Mouse (Mus musculus) urinary bladder, postnatal 14 days (tissue): ENCODE results near the gene Trit1.

ENCODE experiments used
- DNase-seq: peaks from one replicate; pipeline ENCODE4 v3.0.0; 2021; ENCODE audit warnings: low spot score

The Trit1 gene

DNA sequence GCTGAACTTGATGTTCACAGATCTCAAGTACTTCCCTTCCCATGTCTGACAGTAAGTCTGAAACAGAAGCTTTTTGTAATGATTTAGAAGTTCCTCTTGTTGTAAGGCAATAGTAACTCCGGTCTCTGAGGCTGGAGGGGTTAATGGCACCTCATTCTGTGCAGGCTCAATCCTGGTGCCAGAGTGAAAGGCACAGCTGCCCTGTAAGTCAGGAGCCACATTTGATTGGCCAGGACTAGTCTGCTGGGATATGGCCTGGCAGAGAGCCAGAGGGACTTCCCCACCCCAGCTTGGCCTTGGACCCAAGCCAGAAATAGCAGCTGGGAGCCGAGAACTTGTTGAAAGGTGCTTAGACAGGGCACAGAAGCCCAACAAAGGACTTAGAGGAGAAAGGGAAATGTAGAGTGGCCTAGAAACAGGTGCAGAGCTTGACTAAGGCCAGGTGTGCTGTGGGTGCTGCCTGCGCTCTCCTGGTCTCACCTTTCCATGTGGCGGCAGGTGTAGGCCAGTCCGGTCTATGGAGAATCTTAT is 34.3 kb downstream of the Trit1 start:
- DNase-seq = peak; percentile 88

- no peak for DNase-seq
Observed at GRCm38 (mm10) chr4:123053179-123053578, 36.8 kb downstream of the Trit1 start.

DNA sequence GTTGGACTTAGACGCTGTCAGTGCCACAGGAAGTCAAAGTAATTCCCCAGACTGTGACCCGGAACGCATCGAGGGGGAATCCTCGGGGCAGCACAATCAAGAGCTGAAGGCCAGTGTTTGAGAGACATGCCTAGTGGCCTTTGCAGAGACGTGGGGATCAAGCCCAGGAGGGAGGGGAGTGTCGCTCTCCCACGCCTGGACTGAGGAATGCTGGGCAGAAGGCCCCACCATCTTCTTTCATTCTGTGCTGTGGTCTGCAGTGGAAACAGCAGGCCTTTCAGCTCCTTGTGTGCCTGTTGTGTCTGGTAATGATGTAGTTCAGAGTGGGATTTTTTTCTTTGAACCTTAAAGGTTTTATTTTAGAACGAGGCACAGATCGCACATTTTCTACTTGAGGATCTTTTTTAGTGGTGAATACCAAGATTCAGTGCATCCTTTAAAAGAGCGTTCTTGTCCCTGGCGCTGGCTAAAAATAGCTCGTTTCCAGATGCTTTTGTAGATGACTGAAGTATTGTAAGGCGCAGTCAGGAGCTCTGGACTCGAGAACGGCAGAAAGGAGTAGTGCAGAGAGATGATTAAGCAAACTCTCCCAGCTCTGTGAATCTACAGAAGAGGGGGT is 37.9 kb downstream of the Trit1 start:
- DNase-seq = no peak

DNA sequence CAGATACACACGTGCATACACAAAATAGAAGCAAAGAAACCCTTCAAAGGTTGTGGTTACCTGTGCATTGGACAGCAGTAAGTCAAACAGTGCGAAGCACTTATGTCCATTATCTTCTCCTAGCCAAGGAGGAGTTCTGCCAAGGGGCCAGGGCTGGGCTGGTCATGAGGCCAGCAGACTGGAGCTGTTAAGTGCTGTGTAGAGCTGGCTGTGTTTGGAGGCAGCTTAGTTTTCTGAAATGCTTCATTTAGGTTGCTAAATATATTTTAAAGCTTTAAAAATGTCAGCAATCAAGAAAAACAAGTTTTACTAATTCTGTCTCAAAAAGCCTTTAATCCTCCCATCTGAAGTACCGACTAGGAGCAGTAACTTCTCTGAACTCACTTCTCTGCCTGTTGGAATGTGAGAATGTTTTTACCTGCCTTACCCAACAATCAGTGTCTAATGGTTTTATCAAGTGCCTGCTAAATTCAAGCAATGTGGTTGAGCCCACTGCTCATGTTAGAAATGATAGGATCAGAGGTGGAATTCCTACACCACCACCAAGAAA is 40.2 kb downstream of the Trit1 start:
- no peak for DNase-seq

- no peak for DNase-seq
Observed at GRCm38 (mm10) chr4:123057957-123058356, 41.6 kb downstream of the Trit1 start.

DNA sequence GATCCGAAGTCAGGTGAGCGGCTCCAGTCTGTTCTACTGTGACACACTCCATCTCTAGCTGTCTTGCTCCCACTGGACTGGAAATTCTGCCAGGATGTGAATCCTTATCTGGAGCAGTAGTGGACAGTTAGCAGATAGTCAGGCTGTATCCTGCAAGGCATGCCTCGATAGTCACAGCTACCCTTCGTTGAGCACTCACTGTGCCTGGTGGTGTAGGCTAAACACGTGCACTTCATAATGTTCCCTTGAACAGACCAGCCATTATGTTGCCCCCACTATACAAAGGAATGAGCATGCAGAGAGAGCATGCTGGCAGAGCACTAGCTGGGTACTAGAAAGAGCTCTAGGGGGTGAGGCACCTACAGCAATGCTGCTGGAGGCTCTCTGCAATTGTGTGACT is 45.3 kb downstream of the Trit1 start:
- no peak for DNase-seq

- no peak for DNase-seq
Observed at GRCm38 (mm10) chr4:123068646-123069045, 52.2 kb downstream of the Trit1 start.

GRCm38 (mm10) chr4:123071266-123071966 is 55.0 kb downstream of the Trit1 start:
- DNase-seq = peak; percentile 82

GRCm38 (mm10) chr4:123076928-123077327 is 60.5 kb downstream of the Trit1 start:
- no peak for DNase-seq

DNA sequence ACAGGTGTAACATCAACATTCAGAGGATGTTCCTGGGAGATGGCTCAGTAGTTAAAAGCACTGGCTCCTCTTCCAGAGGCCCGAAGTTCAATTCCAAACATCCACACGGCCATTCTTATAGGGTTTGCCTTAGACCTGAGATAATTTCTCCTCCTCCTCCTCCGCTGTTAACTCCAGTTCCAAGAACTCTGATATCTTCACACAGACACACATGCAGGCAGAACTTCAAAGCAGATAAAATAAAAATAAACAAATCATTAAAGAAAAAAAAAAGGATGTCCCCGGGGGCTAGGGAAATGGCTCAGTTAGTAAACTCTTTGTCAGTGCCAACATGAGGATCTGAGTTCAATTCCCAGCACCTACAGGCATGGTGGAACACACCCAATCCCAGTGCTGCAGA is 61.8 kb downstream of the Trit1 start:
- DNase-seq = no peak

GRCm38 (mm10) chr4:123080791-123081190 is 64.4 kb downstream of the Trit1 start:
- peak; percentile 86 for DNase-seq

DNA sequence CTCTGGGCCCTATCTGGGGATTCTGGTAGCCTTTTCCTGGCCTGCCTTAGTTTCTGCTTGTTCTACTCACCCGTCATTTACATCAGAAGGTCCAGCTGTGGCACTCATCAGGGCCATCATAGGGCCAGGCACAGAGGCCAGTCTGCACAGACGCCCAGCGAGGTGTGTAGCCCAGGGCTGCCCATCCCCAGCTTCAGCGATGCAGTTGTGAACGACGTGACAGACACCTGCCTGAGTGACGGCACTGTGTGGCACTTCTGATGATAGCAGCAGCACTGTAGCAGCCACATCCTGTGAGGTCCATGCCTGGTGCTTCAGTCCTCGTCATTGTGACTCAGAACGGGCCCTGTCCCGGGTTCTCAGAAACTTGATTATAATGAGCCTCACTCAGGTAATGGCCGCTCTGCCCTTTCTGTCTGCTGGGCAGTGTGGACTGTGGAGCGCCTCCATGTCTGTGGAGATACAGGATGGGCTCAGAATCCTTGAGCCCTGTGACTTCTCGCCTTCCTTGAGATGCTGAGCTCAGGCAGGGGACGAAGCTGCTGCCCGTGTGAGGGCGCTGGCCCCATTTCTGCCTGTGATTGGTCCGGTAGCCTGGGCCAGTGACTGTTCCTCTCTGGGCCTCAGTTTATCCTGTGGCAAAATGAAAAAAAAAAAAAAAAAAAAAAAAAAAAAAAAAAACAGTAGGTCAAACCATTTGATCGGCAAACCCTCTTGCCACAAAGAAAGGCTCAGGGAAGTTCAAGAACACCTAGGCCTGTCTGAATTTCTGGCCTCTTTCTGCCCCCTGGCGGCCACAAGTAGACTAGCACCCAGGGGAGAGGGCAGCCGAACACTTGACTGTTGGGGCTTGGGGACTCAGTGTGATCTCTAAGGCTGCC is 66.1 kb downstream of the Trit1 start:
- peak; percentile 48 for DNase-seq

- no peak for DNase-seq
Observed at GRCm38 (mm10) chr4:123083323-123083902, 67.0 kb downstream of the Trit1 start.

DNA sequence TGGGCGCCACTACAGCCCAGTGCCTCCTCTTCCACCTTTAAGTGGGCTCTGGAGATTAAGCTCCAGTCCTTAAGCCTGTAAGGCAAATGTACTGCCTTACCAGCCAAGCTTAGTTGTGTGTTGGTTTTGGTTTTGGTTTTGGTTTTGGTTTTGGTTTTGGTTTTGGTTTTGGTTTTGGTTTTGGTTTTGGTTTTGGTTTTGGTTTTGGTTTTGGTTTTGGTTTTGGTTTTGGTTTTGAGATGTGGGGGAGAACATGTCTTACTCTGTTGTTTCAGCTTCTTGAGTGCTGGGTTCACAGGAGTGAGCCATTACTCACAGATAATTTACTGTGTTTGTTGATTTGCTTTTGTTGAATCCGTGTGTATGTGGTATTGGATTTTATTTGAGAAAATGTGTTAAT is 68.9 kb downstream of the Trit1 start:
- no peak for DNase-seq

GRCm38 (mm10) chr4:123086381-123086780 is 70.0 kb downstream of the Trit1 start:
- no peak for DNase-seq

GRCm38 (mm10) chr4:123092621-123093020 is 76.2 kb downstream of the Trit1 start:
- DNase-seq = no peak

- DNase-seq = peak; percentile 66
Observed at GRCm38 (mm10) chr4:123093064-123093776, 76.8 kb downstream of the Trit1 start.

DNA sequence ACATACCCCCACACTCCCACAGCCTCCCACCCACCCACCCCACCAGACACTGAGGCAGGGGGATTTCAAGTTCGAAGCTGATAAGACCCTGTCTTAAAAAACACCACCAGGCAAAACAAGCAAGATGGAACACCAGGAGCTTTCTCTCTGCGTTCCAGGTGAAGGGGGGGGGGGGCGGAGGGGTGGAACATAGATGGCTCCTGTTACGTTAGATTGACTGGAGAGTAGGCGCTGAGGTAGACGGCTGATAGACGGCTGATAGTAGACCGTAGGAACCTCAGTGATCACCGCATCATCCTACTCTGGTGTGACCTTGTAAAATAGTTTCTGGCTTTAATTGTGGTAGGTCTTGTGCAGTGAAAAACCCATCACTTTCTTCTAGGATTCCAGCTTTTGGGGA is 77.5 kb downstream of the Trit1 start:
- DNase-seq = no peak
